Mouse (Mus musculus) v-Abl transformed pro-B cells (cell line): ENCODE data around the gene Prox2.

Experiments
- in situ Hi-C, 2 experiments: fragments of 400-800 bp; cut with MboI; formaldehyde crosslinking; loops; one replicate each; pipeline ENCODE4 v1.15.1; 2025; ENCODE audit not compliant: unreplicated experiment in 2 of 2

Gene Prox2

GRCm38 (mm10) chr12:85135513-85136470 lies 25.2 kb upstream of the Prox2 start:
- in situ Hi-C loops, result loop anchor here in 1 of 2 experiments (25.0 kb wide), 1 partner anchor 352 kb away; no protein-coding TSS in a partner anchor

DNA sequence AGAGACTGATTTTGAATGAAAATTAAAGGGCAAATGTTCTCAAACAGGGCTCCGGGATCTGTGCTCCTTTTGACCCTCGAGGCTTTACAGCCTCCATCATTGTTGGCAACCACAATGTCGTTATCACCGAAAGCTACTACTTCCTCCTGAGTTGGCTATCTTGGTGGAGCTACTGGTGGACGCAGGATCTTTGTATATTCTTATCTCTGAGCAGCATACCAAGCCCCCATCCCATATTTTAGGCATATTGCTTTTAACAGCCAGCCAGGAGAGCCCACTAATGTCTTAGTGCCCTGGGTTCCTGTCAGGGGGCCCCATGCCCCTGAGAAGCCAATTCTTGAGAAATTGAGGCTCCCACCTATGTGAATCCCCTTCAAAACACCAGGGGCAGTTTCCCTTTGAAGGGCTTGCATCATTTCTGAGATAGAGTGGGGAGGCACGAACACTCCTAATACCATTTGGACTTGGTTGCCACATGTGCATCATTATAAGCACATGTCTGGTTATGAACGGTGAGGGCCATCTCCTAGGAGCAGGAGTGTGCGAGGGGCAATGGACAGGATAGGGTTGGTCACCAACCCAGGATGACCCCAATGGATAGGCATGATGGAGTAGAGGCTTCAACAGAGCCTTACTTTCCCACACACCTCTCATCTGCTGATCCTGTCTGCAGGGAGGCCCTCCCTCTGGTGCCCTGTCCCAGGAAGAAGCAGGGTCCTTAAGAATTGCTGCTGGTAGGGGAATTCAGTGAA lies 23.7 kb upstream of the Prox2 start:
- in situ Hi-C loops, result loop anchor here (5.0 to 25.0 kb wide), 2 partner anchors 42 to 353 kb away; no protein-coding TSS in a partner anchor

GRCm38 (mm10) chr12:85131361-85131760 lies 20.8 kb upstream of the Prox2 start:
- in situ Hi-C loops, result loop anchor here (5.0 to 25.0 kb wide), 2 partner anchors 39 to 356 kb away; no protein-coding TSS in a partner anchor

DNA sequence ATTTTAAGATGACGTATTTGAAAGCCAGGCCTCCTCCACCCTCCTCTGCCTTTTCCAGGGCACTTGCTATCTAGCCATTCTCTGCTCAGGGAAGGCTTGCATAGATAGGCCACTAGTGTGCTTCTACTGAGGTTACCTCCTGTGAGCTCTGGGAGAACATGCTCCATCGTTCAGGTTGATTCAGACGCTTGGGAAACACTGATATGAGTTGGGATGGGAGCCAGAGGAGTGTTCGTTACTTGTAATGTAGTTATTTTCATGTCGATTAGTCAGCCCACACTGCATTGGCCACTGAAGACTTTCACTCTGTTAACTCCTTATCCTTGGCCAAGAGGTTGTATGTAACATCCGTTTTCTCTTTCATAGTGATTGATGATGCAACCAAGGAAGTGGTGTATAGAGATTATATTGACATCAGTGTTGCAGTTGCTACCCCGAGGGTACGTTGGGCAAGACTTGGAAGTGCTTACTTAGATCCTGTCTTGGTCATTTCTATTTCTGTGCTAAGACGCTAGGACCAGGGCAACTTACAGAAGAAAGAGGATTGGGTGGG lies 18.9 kb upstream of the Prox2 start:
- in situ Hi-C loops, result loop anchor here in 1 of 2 experiments (25.0 kb wide), 1 partner anchor 358 kb away; no protein-coding TSS in a partner anchor

GRCm38 (mm10) chr12:85126986-85127603 lies 16.5 kb upstream of the Prox2 start:
- in situ Hi-C loops, result loop anchor here in 1 of 2 experiments (25.0 kb wide), 1 partner anchor 360 kb away; no protein-coding TSS in a partner anchor

DNA sequence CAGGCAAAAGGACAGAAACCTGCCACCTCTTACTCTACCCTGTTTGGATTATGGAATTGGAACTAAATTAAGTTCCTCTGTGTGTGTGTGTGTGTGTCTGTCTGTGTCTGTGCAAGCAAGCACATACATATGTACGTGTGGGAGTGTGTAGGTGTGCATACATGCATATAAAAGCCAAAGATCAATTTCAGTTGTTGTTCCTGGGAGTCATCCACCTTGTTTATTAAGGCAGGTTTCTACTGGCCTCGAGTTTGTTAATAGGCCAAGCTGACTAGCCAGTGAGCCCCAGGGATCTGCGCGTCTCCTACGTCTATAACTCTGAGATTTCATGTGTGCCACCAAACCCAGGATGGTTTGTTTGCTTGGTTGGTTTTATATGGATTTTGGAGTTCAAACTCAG lies 14.2 kb upstream of the Prox2 start:
- in situ Hi-C loops, result loop anchor here (25.0 kb wide), 1 partner anchor 363 kb away; no protein-coding TSS in a partner anchor

DNA sequence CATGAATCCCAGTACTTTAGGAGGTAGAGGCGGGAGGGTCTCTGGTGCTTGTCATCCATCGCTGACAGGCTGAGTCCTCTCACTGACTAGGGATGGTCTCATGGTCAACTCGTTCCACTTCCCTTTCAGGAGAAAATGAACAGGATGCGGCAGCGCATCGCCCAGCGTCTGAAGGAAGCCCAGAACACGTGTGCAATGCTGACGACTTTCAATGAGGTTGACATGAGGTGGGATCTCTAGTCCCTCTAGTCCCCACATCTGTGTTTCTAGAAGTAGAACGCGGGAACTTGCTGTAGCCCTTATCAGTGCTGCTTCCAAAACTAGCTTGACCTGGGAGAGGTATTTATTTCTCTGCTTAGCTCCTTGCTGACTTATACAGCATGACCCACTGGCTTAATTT lies 13.1 kb upstream of the Prox2 start:
- in situ Hi-C loops, result loop anchor here in 1 of 2 experiments (25.0 kb wide), 1 partner anchor 364 kb away; no protein-coding TSS in a partner anchor

GRCm38 (mm10) chr12:85123108-85123530 lies 12.6 kb upstream of the Prox2 start:
- in situ Hi-C loops, result loop anchor here in 1 of 2 experiments (25.0 kb wide), 1 partner anchor 364 kb away; no protein-coding TSS in a partner anchor

- in situ Hi-C loops, result loop anchor here in 1 of 2 experiments (25.0 kb wide), 1 partner anchor 365 kb away; no protein-coding TSS in a partner anchor
Observed at GRCm38 (mm10) chr12:85121806-85122459, 11.4 kb upstream of the Prox2 start.

- in situ Hi-C loops, result loop anchor here in 1 of 2 experiments (25.0 kb wide), 1 partner anchor 372 kb away; no protein-coding TSS in a partner anchor
Observed at GRCm38 (mm10) chr12:85115678-85116077, 5.1 kb upstream of the Prox2 start.

DNA sequence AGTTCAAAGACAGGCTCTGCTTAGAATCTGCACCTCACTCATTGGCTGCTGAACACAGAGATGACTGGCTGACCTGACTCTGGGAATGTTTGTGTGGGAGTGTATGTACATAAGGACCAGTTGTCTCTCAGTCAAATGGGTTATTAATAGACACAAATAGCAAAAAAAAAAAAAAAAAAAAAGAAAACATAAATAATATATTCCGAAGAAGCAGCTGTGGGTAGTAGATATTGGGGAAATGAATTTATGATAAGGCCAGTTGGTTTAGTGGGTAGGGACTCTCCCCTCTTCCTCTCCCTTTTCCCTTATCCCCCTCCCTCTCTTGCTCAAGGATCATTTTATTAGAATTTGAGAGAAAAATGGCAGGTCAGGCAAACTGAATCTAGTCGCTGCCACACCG lies 3.4 kb upstream of the Prox2 start:
- in situ Hi-C loops, result loop anchor here in 1 of 2 experiments (25.0 kb wide), 1 partner anchor 373 kb away; no protein-coding TSS in a partner anchor

DNA sequence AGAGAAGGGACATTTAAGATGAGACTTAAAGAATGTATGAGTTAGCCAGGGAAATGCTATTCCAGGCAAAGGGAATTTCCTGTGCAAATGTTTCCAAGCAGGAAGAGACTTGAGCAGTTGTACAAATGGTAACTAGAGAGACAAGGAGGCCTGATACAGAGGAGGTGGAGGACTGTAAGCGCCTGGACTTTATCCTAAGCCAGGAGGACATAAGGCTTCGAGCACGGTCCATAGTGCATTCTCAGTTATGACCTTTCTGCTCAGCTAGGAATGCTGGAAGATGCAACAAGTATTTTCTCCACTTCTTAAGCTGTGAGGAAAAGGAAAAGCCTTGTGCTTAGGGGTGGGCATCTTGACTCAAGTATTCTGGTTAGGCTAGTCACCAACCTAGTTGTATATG lies 2.8 kb upstream of the Prox2 start:
- in situ Hi-C loops, result loop anchor here in 1 of 2 experiments (25.0 kb wide), 1 partner anchor 374 kb away; no protein-coding TSS in a partner anchor

DNA sequence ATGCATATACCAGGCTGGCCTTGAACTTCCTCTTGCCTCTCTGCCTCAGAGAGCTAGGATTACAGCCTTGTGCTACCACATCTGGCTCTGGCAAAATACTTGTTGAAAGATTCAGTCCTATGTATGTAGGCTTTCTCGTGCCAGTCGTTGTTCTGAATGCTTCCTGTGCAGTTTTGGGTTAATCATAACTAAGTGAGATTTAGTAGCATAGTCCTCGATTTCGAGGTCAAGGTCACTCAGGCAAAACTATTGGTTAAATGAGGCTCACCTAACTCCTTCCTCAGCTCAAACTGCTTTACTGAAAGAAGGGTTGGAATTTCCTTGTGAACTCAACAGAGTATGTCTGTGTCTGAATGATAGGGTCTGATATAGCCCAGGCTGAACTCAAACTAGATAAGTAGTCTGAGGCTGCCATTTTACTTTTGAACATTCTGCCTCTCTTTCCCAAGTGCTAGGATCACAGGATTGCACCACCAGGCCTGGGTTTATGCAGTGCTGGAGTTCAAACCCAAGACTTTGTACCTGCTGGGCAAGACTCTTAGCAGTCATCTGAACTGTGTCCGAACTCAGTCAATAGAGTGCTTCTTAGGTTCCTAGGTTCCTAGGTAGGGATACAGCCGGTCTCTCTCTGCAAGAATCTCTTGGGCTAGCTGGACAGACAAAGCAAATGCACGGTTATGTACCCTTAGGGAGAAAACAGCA lies 2.1 kb upstream of the Prox2 start:
- in situ Hi-C loops, result loop anchor here in 1 of 2 experiments (25.0 kb wide), 1 partner anchor 375 kb away; no protein-coding TSS in a partner anchor

DNA sequence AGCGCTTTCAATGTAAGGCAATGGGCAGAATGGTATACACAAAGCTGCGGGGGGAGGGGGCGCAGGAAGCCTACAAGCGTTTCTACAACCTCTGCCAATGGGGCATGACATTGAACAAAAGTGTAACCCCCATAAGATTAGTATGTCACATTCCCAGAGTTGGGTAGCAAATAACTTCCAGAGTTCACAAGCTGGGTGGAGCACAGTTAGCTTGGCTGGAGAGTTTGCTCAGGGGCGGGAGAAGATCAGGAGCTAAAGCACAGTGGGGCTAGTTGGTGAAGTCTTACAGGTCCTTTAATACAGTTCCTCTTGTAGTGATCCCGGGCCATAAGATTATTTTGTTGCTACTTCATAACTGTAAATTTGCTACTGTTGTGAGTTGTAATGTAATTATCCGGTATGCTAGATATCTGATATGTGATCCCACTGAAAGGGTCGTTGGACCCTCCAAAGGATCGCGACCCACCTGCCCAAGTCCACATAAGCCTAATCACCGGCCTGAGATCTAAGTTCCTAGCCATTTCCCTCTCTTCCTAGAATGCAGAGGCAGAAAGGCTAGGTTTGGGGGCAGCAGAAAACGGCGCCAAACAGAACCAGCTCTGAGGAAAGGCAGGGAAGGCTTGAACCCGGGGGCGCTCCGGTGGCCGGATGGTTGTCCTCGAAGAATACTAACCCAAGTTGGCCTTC lies 405 bp downstream of the Prox2 start:
- in situ Hi-C loops, result loop anchor here in 1 of 2 experiments (25.0 kb wide), 1 partner anchor 377 kb away; no protein-coding TSS in a partner anchor

- in situ Hi-C loops, result loop anchor here in 1 of 2 experiments (25.0 kb wide), 1 partner anchor 378 kb away; no protein-coding TSS in a partner anchor
Observed at GRCm38 (mm10) chr12:85109426-85109825, 1.1 kb downstream of the Prox2 start.

DNA sequence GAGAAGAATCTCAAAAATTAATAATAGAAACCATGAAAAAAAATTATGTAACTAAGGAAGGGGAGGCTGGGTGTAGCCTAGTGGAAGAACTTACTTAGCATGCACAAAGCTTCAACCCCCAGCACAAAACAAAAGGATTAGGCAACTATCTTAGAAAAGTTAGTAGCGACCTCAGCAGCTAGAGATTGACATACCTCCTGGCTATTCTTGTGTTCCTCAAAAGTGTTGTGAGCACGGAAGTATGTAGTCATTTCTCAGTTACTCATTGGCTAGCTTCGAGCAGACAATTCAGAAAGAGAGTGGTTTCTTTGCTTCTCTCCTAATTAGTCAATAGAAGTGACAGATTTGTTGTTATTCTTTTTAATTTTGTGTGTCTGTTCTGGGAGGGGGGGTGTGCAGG lies 1.9 kb downstream of the Prox2 start:
- in situ Hi-C loops, result loop anchor here in 1 of 2 experiments (25.0 kb wide), 1 partner anchor 379 kb away; no protein-coding TSS in a partner anchor

- in situ Hi-C loops, result loop anchor here in 1 of 2 experiments (25.0 kb wide), 1 partner anchor 381 kb away; no protein-coding TSS in a partner anchor
Observed at GRCm38 (mm10) chr12:85106292-85106691, 4.3 kb downstream of the Prox2 start.
